Mouse (Mus musculus): ENCODE data around the gene Nrg4. TPM values are rescaled to one million over a fixed set of nuclear protein-coding genes. Genes with fewer than 3 reads are reported as not detected.

Gene Nrg4
- 2.2 TPM for polyA plus RNA-seq (2017; shearing (Covaris generic))

GRCm38 (mm10) chr9:55326515-55327233, at the start of gene Nrg4, which contains the start of gene Tmem266:
Nrg4 (minus strand) TSS chr9:55326844.
Tmem266 (plus strand) TSS chr9:55326913.

GRCm38 (mm10) chr9:55208790-55209481, 117.7 kb downstream of the Nrg4 start, which contains the start of gene Fbxo22:
Fbxo22 (plus strand) TSS chr9:55208925.

Other genes with a start within 250 kb of the Nrg4 start
- gene Ube2q2, start 178.0 kb downstream of the Nrg4 start, polyA plus RNA-seq (2017; shearing (Covaris generic)) = 50.3 TPM
- gene Fbxo22, start 117.9 kb downstream of the Nrg4 start, polyA plus RNA-seq (2017; shearing (Covaris generic)) = 50.1 TPM
- not detected for gene Tmem266, start 69 bp upstream of the Nrg4 start, polyA plus RNA-seq (2017; shearing (Covaris generic))
- 135 TPM for gene Etfa, start 185.4 kb upstream of the Nrg4 start, polyA plus RNA-seq (2017; shearing (Covaris generic))
- gene Isl2, start 211.8 kb upstream of the Nrg4 start, polyA plus RNA-seq (2017; shearing (Covaris generic)) = not detected

All from CD4-positive, CD25-positive, alpha-beta regulatory T cell (primary cell).